In genomic region chr5:147883581-147883980, GRCm38 (mm10) we compare ENCODE assay signal across 21 mouse cellular contexts. TPM values are rescaled to one million over a fixed set of nuclear protein-coding genes. Genes with fewer than 3 reads are reported as not detected.
DNase-seq lines count a peak whose midpoint lies in the region; ATAC-seq lines count a peak whose summit lies in the region.
"Had no signal": no experiment of that assay in that cellular context is flagged by ENCODE, and none has a peak within 500 bp of the region (broad histone marks: within the 10 kb centered on the region; RNA-seq: fewer than 3 reads in every experiment).

No protein-coding gene starts in this region.

- 0 out of 2 replicates have a peak, but pooled peaks have one; percentile 24 for ATAC-seq in limb, embryonic 15.5 days (ENCODE audit: insufficient number of reproducible peaks, low FRiP score, low TSS enrichment, low read depth)
- ATAC-seq: activated CD4-positive, CD25-positive, alpha-beta regulatory T cell, adult 4 months; CD4-positive, CD25-positive, alpha-beta regulatory T cell, adult 4 months; forebrain, embryonic 13.5 days; forebrain, embryonic 15.5 days; forebrain, postnatal 0 days; Patski had no signal

- WGBS in limb, embryonic 15.5 days: 89% methylated on average over 6 of the region's 6 CpGs
- 91% methylated on average over 6 of the region's 6 CpGs for WGBS in limb, embryonic 10.5 days

- no peaks in the 10 kb centered on the region for H3K4me1 ChIP-seq in limb, embryonic 15.5 days
- no peaks in the 10 kb centered on the region for H3K4me1 ChIP-seq in limb, embryonic 10.5 days
- H3K4me1 ChIP-seq: embryonic facial prominence, embryonic 10.5 days; embryonic facial prominence, embryonic 12.5 days; forebrain, embryonic 13.5 days; forebrain, embryonic 15.5 days had no signal

- H3K4me3 ChIP-seq in limb, embryonic 15.5 days: no peak overlapping the region
- H3K4me3 ChIP-seq in limb, embryonic 10.5 days: no peak overlapping the region
- H3K4me3 ChIP-seq: embryonic facial prominence, embryonic 10.5 days; embryonic facial prominence, embryonic 12.5 days; forebrain, embryonic 13.5 days; forebrain, embryonic 15.5 days had no signal

- H3K36me3 ChIP-seq in limb, embryonic 15.5 days: peaks cover 23% of the 10 kb centered on the region
- peaks cover 35% of the 10 kb centered on the region for H3K36me3 ChIP-seq in limb, embryonic 10.5 days

- H3K27ac ChIP-seq in limb, embryonic 15.5 days: no peak overlapping the region
- no peak overlapping the region for H3K27ac ChIP-seq in limb, embryonic 10.5 days
- H3K27ac ChIP-seq: embryonic facial prominence, embryonic 10.5 days; embryonic facial prominence, embryonic 12.5 days; forebrain, embryonic 13.5 days; forebrain, embryonic 15.5 days had no signal

- no peaks in the 10 kb centered on the region for H3K27me3 ChIP-seq in limb, embryonic 15.5 days
- no peaks in the 10 kb centered on the region for H3K27me3 ChIP-seq in limb, embryonic 10.5 days (ENCODE audit: low read depth, poor library complexity, severe bottlenecking)
- H3K27me3 ChIP-seq: CH12.LX; embryonic facial prominence, embryonic 12.5 days; forebrain, embryonic 13.5 days; forebrain, embryonic 15.5 days; Patski had no signal

- H3K9ac ChIP-seq in limb, embryonic 15.5 days: no peak overlapping the region
- H3K9ac ChIP-seq: embryonic facial prominence, embryonic 12.5 days; forebrain, embryonic 13.5 days; forebrain, embryonic 15.5 days; forebrain, postnatal 0 days had no signal

- no peaks in the 10 kb centered on the region for H3K9me3 ChIP-seq in limb, embryonic 15.5 days
- H3K9me3 ChIP-seq in limb, embryonic 10.5 days (replicated peaks): no peaks in the 10 kb centered on the region
- H3K9me3 ChIP-seq: embryonic facial prominence, embryonic 10.5 days; embryonic facial prominence, embryonic 12.5 days; forebrain, embryonic 13.5 days; forebrain, embryonic 15.5 days had no signal

- H3K4me2 ChIP-seq in limb, embryonic 15.5 days: no peak overlapping the region
- H3K4me2 ChIP-seq: embryonic facial prominence, embryonic 12.5 days; forebrain, embryonic 13.5 days; forebrain, embryonic 15.5 days had no signal

- peak; percentile 55 for DNase-seq in adrenal gland, adult 2 months
- DNase-seq in adrenal gland, postnatal 25 days: no peak
- DNase-seq in adrenal gland, postnatal 14 days: peak; percentile 54
- no peak for DNase-seq in adrenal gland, adult 18-20 months (ENCODE audit: low spot score in 2 of 2)
- no peak for DNase-seq in limb, embryonic 10.5 days (ENCODE audit: low spot score)
- DNase-seq: B cell, adult 2 months; cerebellum, adult 11-12 months; cerebellum, adult 2 months; cerebellum, adult 9-10 months; cerebellum, postnatal 10 days; cerebellum, postnatal 25 days; forebrain, postnatal 0 days had no signal

RNA-seq across cellular contexts. Expression of gene Slc46a3, which starts 11.0 kb away (rescaled TPM):
- total RNA-seq in adrenal gland, adult 2 months (2021): 10 to 100 TPM; 17.1 to 19.8 TPM
- polyA plus RNA-seq in adrenal gland, adult 2 months (2012; rRNA removed): 49.2 and 55.1 TPM in 2 replicates
- 21.1 and 28.5 TPM in 2 replicates for total RNA-seq in adrenal gland, postnatal 25 days (2021)
- 10.0 and 11.2 TPM in 2 replicates for total RNA-seq in adrenal gland, postnatal 14 days (2021)
- 10 to 100 TPM; 10.3 to 13.0 TPM for total RNA-seq in adrenal gland, adult 18-20 months (2021)
- polyA plus RNA-seq in limb, embryonic 15.5 days (2015; fragmentation: Nextera tagmentation; extraction: Ambion mirVana): 2.9 and 3.5 TPM in 2 replicates
- polyA plus RNA-seq in limb, embryonic 10.5 days (2016; fragmentation: Nextera tagmentation; extraction: Ambion mirVana): 1.3 and 2.4 TPM in 2 replicates

RNA-seq across cellular contexts. Expression of gene Pomp, which starts 23.3 kb away (rescaled TPM):
- total RNA-seq in adrenal gland, adult 2 months (2021): 100 to 1,000 TPM; 187 to 199 TPM
- 12.2 and 21.1 TPM in 2 replicates for polyA plus RNA-seq in adrenal gland, adult 2 months (2012; rRNA removed)
- 209 and 246 TPM in 2 replicates for total RNA-seq in adrenal gland, postnatal 25 days (2021)
- 161 and 178 TPM in 2 replicates for total RNA-seq in adrenal gland, postnatal 14 days (2021)
- 100 to 1,000 TPM; 159 to 222 TPM for total RNA-seq in adrenal gland, adult 18-20 months (2021)
- polyA plus RNA-seq in limb, embryonic 15.5 days (2015; fragmentation: Nextera tagmentation; extraction: Ambion mirVana): 411 and 464 TPM in 2 replicates
- 467 and 519 TPM in 2 replicates for polyA plus RNA-seq in limb, embryonic 10.5 days (2016; fragmentation: Nextera tagmentation; extraction: Ambion mirVana)

Comparison
In these comparisons a context has a peak if more than half of its experiments do, and no peak if none do; other contexts are left out.
1. DNase-seq: peak in adrenal gland, adult 2 months (single experiment) and adrenal gland, postnatal 14 days (single experiment); none in adrenal gland, postnatal 25 days (single experiment), adrenal gland, adult 18-20 months (0 of 2) and limb, embryonic 10.5 days (single experiment).